Mouse (Mus musculus): ENCODE results near the gene Pdk1. TPM values are rescaled to one million over a fixed set of nuclear protein-coding genes. Genes with fewer than 3 reads are reported as not detected.

Gene Pdk1
- 16.8 and 17.6 TPM in 2 replicates for polyA plus RNA-seq (2014; fragmentation: Nextera tagmentation; extraction: Ambion mirVana)

- WGBS: under 1% methylated on average over 55 of the region's 55 CpGs
- Histone ChIP-seq H3K27me3 (ENCODE audit: control insufficient read depth, insufficient read depth, low read length) (no peaks in the 10 kb centered on the region), H3K9ac (replicated peaks; ENCODE audit: low read depth, low read length) (peak within 1 kb of the TSS; percentile 69), H3K36me3 (ENCODE audit: control insufficient read depth, insufficient read depth, low read length) (no peaks in the 10 kb centered on the region), H3K9me3 (ENCODE audit: control insufficient read depth, low read length) (no peaks in the 10 kb centered on the region), H3K4me2 (ENCODE audit: low read depth, low read length) (peak within 1 kb of the TSS; percentile 88), H3K4me3 (ENCODE audit: low read depth, low read length) (peak within 1 kb of the TSS; percentile 78), H3K4me1 (ENCODE audit: control insufficient read depth, insufficient read depth, low read length) (0 out of 2 replicates have a peak, but pooled peaks cover 4% of the 10 kb centered on the region), H3K27ac (ENCODE audit: low read depth, low read length) (peak within 1 kb of the TSS; percentile 72)
- peak; percentile 98 for ATAC-seq (ENCODE audit: low read depth)
Observed at GRCm38 (mm10) chr2:71872801-71873443, at the start of gene Pdk1. Pdk1 (plus strand) TSS chr2:71873224.

DNA sequence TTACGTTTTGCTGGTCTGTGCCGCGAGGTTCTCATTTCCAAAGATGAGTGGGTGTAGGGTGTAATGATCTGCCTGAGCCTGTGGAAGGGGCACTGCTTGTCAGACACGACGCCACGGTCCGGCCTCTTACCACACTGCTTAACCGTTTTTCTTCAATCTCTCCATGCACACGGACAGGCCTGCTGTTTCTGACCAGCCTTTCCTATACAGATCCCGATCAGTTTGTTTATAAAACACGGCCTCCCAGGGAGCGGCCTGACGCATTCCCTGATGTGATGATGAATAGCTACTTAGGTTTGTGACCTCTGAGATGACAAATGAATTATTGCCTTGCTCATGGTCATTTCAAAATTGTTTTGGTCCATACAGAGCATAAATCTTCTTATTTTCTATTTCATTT lies 48.9 kb upstream of the Pdk1 start:
- Histone ChIP-seq H3K9me3 (ENCODE audit: control insufficient read depth, low read length) (no peaks in the 10 kb centered on the region), H3K4me1 (ENCODE audit: control insufficient read depth, insufficient read depth, low read length) (no peaks in the 10 kb centered on the region), H3K36me3 (ENCODE audit: control insufficient read depth, insufficient read depth, low read length) (no peaks in the 10 kb centered on the region), H3K27me3 (ENCODE audit: control insufficient read depth, insufficient read depth, low read length) (no peaks in the 10 kb centered on the region), H3K4me3 (ENCODE audit: low read depth, low read length) (no peak overlapping the region), H3K4me2 (ENCODE audit: low read depth, low read length) (no peak overlapping the region), H3K9ac (replicated peaks; ENCODE audit: low read depth, low read length) (no peak overlapping the region), H3K27ac (ENCODE audit: low read depth, low read length) (no peak overlapping the region)
- no peak for ATAC-seq (ENCODE audit: low read depth)
- WGBS: 75% methylated on average over 13 of the region's 13 CpGs

DNA sequence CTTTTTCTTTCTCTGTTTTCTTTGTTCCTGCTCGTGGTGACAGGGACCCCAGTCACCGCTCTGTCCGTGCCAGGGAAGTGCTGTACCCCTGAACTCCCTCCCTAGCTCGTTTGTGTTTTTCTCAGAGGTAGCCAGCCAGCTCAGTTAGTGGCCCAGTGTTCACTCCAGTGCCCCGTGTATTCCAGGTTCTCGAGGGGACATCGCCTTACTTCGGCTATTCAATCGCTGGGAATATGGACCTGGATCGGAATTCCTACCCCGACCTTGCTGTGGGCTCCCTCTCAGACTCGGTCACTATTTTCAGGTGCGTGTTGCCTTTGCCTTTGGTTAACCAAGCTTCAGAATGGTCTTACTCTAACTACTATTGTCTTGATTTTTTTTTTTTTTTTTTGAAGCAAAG lies 45.3 kb upstream of the Pdk1 start:
- no peak for ATAC-seq (ENCODE audit: low read depth)
- no peaks in the 10 kb centered on the region for H3K36me3 ChIP-seq (ENCODE audit: control insufficient read depth, insufficient read depth, low read length)
- WGBS: 86% methylated on average over 13 of the region's 13 CpGs
- no peaks in the 10 kb centered on the region for H3K9me3 ChIP-seq (ENCODE audit: control insufficient read depth, low read length)
- H3K9ac ChIP-seq (replicated peaks; ENCODE audit: low read depth, low read length): no peak overlapping the region
- no peak overlapping the region for H3K4me2 ChIP-seq (ENCODE audit: low read depth, low read length)
- no peak overlapping the region for H3K27ac ChIP-seq (ENCODE audit: low read depth, low read length)
- H3K4me3 ChIP-seq (ENCODE audit: low read depth, low read length): no peak overlapping the region
- no peaks in the 10 kb centered on the region for H3K4me1 ChIP-seq (ENCODE audit: control insufficient read depth, insufficient read depth, low read length)
- no peaks in the 10 kb centered on the region for H3K27me3 ChIP-seq (ENCODE audit: control insufficient read depth, insufficient read depth, low read length)

- WGBS: 67% methylated on average over 11 of the region's 11 CpGs
- no peak overlapping the region for H3K4me2 ChIP-seq (ENCODE audit: low read depth, low read length)
- H3K36me3 ChIP-seq (ENCODE audit: control insufficient read depth, insufficient read depth, low read length): no peaks in the 10 kb centered on the region
- no peak overlapping the region for H3K9ac ChIP-seq (replicated peaks; ENCODE audit: low read depth, low read length)
- H3K4me1 ChIP-seq (ENCODE audit: control insufficient read depth, insufficient read depth, low read length): no peaks in the 10 kb centered on the region
- no peaks in the 10 kb centered on the region for H3K9me3 ChIP-seq (ENCODE audit: control insufficient read depth, low read length)
- H3K4me3 ChIP-seq (ENCODE audit: low read depth, low read length): no peak overlapping the region
- no peaks in the 10 kb centered on the region for H3K27me3 ChIP-seq (ENCODE audit: control insufficient read depth, insufficient read depth, low read length)
- no peak overlapping the region for H3K27ac ChIP-seq (ENCODE audit: low read depth, low read length)
- no peak for ATAC-seq (ENCODE audit: low read depth)
Observed at GRCm38 (mm10) chr2:71828928-71829327, 44.1 kb upstream of the Pdk1 start.

GRCm38 (mm10) chr2:71833626-71834025 lies 39.4 kb upstream of the Pdk1 start:
- Histone ChIP-seq H3K4me2 (ENCODE audit: low read depth, low read length) (no peak overlapping the region), H3K4me3 (ENCODE audit: low read depth, low read length) (no peak overlapping the region), H3K9me3 (ENCODE audit: control insufficient read depth, low read length) (no peaks in the 10 kb centered on the region), H3K36me3 (ENCODE audit: control insufficient read depth, insufficient read depth, low read length) (no peaks in the 10 kb centered on the region), H3K27me3 (ENCODE audit: control insufficient read depth, insufficient read depth, low read length) (no peaks in the 10 kb centered on the region), H3K9ac (replicated peaks; ENCODE audit: low read depth, low read length) (no peak overlapping the region), H3K4me1 (ENCODE audit: control insufficient read depth, insufficient read depth, low read length) (no peaks in the 10 kb centered on the region), H3K27ac (ENCODE audit: low read depth, low read length) (no peak overlapping the region)
- ATAC-seq (ENCODE audit: low read depth): no peak
- WGBS: 90% methylated on average over 6 of the region's 6 CpGs

DNA sequence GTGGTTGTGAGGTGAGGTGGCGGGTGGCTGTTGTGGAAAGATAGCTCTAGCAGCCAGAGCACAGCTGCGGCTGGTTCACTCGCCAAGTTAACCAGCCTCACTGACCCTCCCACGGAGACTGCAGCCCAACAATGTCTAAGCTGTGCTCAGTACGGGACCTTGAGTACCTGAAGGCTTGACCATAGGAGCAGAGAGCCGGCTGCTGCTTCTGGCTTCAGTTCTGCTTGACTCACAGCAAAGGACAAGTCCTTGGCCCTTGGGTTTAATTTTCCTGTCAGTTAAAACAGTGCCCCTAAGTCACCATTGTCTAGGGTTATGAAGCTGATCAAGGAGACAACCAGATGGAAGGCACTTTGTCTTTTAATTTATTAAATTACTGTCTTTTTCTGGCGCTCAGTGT lies 38.7 kb upstream of the Pdk1 start:
- Histone ChIP-seq H3K27me3 (ENCODE audit: control insufficient read depth, insufficient read depth, low read length) (no peaks in the 10 kb centered on the region), H3K4me1 (ENCODE audit: control insufficient read depth, insufficient read depth, low read length) (no peaks in the 10 kb centered on the region), H3K4me3 (ENCODE audit: low read depth, low read length) (no peak overlapping the region), H3K9ac (replicated peaks; ENCODE audit: low read depth, low read length) (no peak overlapping the region), H3K4me2 (ENCODE audit: low read depth, low read length) (no peak overlapping the region), H3K36me3 (ENCODE audit: control insufficient read depth, insufficient read depth, low read length) (no peaks in the 10 kb centered on the region), H3K27ac (ENCODE audit: low read depth, low read length) (no peak overlapping the region), H3K9me3 (ENCODE audit: control insufficient read depth, low read length) (no peaks in the 10 kb centered on the region)
- no peak for ATAC-seq (ENCODE audit: low read depth)
- 88% methylated on average over 7 of the region's 7 CpGs for WGBS

- Histone ChIP-seq H3K9ac (replicated peaks; ENCODE audit: low read depth, low read length) (no peak overlapping the region), H3K4me3 (ENCODE audit: low read depth, low read length) (no peak overlapping the region), H3K27ac (ENCODE audit: low read depth, low read length) (no peak overlapping the region), H3K4me1 (ENCODE audit: control insufficient read depth, insufficient read depth, low read length) (no peaks in the 10 kb centered on the region), H3K27me3 (ENCODE audit: control insufficient read depth, insufficient read depth, low read length) (no peaks in the 10 kb centered on the region), H3K36me3 (ENCODE audit: control insufficient read depth, insufficient read depth, low read length) (no peaks in the 10 kb centered on the region), H3K9me3 (ENCODE audit: control insufficient read depth, low read length) (no peaks in the 10 kb centered on the region), H3K4me2 (ENCODE audit: low read depth, low read length) (no peak overlapping the region)
- ATAC-seq (ENCODE audit: low read depth): no peak
- 91% methylated on average over 8 of the region's 8 CpGs for WGBS
Observed at GRCm38 (mm10) chr2:71835556-71835955, 37.5 kb upstream of the Pdk1 start.

DNA sequence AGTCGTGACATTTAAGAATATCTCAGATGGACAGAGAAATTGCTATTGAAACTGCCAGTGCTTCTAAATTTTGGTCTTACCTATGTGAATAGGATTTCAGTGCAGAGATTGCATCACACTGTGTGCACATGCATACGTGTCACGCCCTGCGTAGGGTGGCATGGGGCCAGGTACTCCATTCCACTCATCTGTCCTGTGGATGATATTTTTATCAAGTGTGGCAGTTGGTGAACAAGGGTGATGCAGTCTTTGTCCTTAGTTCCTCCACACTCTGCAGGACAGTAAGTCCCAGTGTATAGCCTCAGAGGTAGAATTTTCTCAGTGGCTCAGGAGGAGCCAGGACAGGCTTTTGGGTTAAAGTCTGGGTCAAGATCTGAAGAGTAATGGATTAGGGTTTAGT lies 36.8 kb upstream of the Pdk1 start:
- Histone ChIP-seq H3K9me3 (ENCODE audit: control insufficient read depth, low read length) (no peaks in the 10 kb centered on the region), H3K36me3 (ENCODE audit: control insufficient read depth, insufficient read depth, low read length) (no peaks in the 10 kb centered on the region), H3K27ac (ENCODE audit: low read depth, low read length) (no peak overlapping the region), H3K4me1 (ENCODE audit: control insufficient read depth, insufficient read depth, low read length) (no peaks in the 10 kb centered on the region), H3K4me3 (ENCODE audit: low read depth, low read length) (no peak overlapping the region), H3K27me3 (ENCODE audit: control insufficient read depth, insufficient read depth, low read length) (no peaks in the 10 kb centered on the region), H3K4me2 (ENCODE audit: low read depth, low read length) (no peak overlapping the region), H3K9ac (replicated peaks; ENCODE audit: low read depth, low read length) (no peak overlapping the region)
- 94% methylated on average over 4 of the region's 4 CpGs for WGBS
- ATAC-seq (ENCODE audit: low read depth): no peak

GRCm38 (mm10) chr2:71837261-71837660 lies 35.8 kb upstream of the Pdk1 start:
- Histone ChIP-seq H3K4me3 (ENCODE audit: low read depth, low read length) (no peak overlapping the region), H3K27ac (ENCODE audit: low read depth, low read length) (no peak overlapping the region), H3K27me3 (ENCODE audit: control insufficient read depth, insufficient read depth, low read length) (no peaks in the 10 kb centered on the region), H3K9me3 (ENCODE audit: control insufficient read depth, low read length) (no peaks in the 10 kb centered on the region), H3K36me3 (ENCODE audit: control insufficient read depth, insufficient read depth, low read length) (no peaks in the 10 kb centered on the region), H3K4me1 (ENCODE audit: control insufficient read depth, insufficient read depth, low read length) (no peaks in the 10 kb centered on the region), H3K4me2 (ENCODE audit: low read depth, low read length) (no peak overlapping the region), H3K9ac (replicated peaks; ENCODE audit: low read depth, low read length) (no peak overlapping the region)
- WGBS: 77% methylated on average over 4 of the region's 4 CpGs
- ATAC-seq (ENCODE audit: low read depth): no peak
